Mouse (Mus musculus): ENCODE measurements around the gene Olfr112.
"Not testable (repeated sequence)": the region's sequence is repeated elsewhere in the genome, so short reads cannot be mapped to it uniquely, and the experiment has no call there.

The Olfr112 gene

DNA sequence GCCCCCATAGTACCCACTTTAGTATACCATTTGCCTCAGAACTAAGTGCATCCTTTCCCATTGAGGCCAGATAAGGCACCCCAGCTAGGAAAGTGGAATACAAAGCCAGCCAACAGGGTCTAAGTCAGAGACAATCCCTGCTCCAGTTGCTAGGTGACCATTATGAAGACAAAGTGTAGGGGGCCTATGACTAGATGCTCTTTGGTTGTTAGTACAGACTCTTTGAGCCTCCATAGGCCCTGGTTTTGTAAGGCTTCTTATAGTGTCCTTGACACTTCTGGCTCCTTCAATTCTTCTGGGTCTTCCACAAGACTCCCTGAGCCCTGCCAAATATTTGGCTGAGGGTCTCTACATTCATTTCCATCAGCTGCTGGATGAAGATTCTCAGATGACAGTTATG, at the start of gene Olfr112:
Gene Olfr112 (minus strand): TSS at position 101 of the 400 bp plus-strand sequence.
- ChIA-PET POLR2A (no interaction called here), CTCF (no interaction called here)

DNA sequence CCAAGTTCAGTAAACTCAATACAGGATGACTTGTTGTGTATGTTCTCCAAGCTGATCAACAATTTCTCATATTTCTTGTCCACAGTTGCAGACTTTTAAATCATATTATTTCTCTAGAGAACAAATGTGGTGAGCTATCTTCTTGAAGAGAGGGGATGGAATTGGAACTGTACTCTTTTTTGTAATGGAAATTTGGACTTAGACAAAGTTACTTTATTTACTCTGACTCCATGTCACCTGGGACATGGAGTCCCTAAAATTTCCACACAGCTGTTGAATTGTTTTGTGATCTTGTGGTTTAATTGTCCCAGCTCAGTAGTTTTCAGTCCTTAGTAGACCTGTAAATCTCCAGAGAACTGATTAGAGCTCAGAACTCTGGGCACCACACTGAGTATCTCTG, 23.4 kb upstream of the Olfr112 start, which contains the start of gene Olfr114:
Gene Olfr114 (minus strand): TSS at position 101 of the 400 bp plus-strand sequence.
- ChIA-PET CTCF (no interaction called here), POLR2A (no interaction called here)

DNA sequence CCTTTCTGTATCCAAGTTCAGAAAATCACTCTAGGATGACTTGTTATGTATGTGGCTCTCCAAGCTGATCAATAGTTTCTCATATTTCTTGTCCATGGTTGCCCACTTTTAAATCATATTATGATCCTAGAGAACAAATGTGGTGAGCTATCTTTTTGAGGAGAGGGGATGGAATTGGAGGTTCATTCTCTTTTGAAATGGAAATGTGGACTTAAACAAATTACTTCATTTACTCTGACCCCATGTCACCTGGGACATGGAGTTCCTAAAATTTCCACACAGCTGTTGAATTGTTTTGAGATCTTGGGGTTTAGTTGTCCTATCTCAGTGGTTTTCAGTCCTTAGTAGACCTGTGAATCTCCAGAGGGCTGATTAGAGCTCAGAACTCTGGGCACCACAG, 8.3 kb upstream of the Olfr112 start, which contains the start of gene Olfr113:
Gene Olfr113 (minus strand): TSS at position 101 of the 400 bp plus-strand sequence.
- CTCF ChIA-PET = no interaction called here

DNA sequence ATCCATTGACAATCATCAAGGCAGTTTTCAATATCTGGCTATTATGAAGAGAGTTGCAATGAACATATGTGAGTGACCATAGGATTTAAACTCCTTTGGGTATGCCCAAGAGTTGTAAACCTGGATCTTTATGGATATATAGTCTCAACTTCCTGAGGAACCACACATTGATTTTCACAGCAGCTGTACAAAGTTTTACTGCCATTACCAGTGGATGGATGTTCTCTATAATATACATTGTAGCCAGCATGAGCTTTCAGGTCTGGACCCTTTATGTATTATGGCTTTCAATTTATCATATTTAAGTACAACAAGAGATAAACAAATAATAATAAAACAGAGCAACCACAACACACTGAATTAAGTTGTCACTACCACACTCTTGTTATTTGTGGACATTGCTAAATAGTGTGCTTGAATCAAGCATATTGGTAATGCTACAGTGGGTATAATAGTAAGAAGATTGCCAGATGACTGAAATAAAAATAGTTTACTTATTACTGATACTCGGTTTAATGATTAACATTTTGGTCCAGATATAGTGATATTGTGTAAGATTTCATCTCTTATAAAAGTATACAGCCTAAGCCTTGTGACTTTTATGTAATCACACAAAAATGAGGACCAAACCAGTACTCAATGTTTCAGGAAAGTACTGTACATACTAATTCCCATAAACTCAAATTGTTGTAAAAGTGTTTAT, 10.2 kb downstream of the Olfr112 start:
- POLR2A ChIA-PET = no interaction called here
- CTCF ChIA-PET = no interaction called here

More for the DNA sequence above, 8.3 kb upstream of the Olfr112 start, which contains the start of gene Olfr113:
- POLR2A ChIA-PET = no interaction called here

DNA sequence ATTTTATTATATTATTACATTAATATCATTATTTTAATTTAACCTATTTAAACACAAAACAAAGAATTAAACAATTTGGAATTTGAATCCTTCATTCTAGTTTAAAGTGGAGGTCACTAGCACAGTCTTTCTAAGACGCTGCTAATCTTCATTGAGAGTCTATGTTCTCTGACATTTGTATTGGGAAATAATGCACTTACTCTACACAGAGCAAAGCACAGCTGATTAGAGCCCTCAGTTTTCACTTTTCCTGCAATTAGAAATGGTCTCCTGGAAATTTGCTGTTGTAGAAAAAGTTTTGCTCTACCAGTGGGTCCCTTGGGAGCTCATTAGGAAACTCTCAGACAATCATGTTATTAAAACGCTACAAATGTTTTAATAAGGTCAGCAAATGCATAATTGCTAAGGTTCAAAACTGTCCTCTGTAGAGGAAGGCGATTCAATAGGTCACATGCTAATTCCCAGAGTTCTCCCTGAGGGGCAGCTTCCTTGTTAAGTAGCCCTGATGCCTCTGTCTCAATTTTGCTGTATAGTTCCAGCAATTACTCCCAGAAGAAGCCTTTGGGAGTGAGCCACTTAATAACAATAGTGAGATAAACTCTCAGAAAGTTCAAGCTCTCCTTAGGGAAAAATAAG, 25.3 kb downstream of the Olfr112 start:
- CTCF ChIA-PET = no interaction called here

DNA sequence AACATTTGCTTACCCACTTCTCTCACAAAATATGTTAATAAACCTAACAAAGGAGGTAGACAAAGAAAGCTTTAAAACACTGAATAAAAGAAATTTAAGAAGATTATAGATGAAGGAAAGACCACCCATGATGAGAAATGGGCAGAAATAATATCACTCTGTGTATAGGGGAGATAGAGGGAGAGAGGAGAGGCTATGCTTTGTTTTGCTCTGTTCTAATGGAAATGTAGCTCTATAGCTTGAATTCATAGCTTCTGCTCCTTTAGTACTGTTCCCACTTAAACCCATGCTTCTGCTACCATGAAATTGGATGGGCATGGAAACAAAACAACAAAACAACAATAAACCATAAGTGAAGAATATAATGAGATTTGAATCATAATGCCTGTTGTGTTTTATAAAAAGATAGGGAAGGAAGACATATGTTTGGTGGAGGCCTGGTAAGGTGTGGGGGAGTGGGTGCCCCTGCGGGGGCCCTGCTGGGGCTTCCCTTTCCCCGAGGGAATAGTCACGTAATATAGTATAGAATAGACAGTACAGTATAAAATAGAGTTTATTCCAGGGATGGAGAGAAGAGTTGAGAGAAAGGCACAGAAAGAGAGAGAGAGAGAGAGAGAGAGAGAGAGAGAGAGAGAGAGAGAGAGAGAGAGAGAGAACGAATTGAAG, 27.7 kb downstream of the Olfr112 start:
- CTCF ChIA-PET = no interaction called here
- POLR2A ChIA-PET = no interaction called here

More for the DNA sequence above, 25.3 kb downstream of the Olfr112 start:
- POLR2A ChIA-PET = no interaction called here

DNA sequence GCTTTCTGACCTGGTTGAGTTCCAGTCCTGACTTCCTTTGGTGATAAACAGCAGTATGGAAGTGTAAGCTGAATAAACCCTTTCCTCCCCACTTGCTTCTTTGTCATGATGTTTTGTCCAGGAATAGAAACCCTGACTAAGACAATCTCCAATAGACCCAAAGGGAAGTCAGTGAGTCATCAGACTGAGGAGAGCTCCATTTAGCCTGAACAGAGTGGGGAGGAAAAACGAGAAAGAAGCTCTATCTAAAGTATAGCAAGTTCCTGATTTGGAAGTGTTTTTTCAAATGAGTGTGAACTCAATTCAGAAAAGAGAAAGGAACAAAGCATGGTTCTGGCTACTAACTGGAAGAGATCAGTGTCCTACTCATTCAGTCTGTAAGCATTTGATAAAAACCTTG, 30.8 kb downstream of the Olfr112 start:
- POLR2A ChIA-PET = interaction anchor here in 1 of 4 experiments (0.7 kb wide), 1 partner anchor 936 kb away, joined by 5 read pairs; no protein-coding TSS in a partner anchor
- CTCF ChIA-PET = not testable (repeated sequence)

DNA sequence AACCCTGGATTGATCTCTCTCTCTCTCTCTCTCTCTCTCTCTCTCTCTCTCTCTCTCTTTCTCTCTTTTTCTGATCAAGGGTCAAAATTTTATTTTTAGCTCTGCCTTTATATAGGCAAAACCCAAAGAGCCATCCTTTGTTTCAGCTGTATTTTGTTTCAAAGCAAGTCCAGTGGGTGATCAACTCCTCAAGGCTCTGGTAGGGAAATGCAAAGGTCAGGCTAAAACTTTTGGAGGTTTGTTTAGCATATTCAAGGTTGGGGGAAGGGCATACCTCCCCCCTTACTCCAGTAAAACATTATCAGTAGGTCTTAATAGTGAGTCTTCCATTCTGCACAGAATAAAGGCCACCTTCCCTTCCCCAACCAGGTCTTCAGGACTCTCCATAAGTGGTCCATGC, 34.1 kb downstream of the Olfr112 start:
- POLR2A ChIA-PET = interaction anchor here in 1 of 4 experiments (0.6 kb wide), 1 partner anchor 672 kb away, joined by 4 read pairs; no protein-coding TSS in a partner anchor
- CTCF ChIA-PET = no interaction called here

DNA sequence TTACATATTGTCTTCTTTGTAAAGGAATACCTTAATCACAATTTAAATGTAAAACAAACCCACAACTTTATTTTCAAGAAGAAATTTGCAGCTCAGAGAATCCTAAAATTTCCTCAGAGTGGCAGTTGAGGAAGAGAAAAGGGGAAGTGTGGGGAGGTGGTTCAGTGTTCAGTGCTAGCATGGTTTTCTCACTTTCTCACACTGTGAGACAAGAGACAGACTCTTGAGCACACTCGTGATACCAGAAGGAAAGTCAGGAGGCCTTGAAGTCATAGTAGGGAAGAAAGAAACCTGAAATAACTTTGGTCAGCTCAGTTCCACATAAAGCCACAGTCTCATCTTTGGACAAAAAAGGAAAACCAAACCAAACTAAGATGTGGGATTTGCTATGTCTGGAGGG, 43.8 kb downstream of the Olfr112 start:
- POLR2A ChIA-PET, CTCF ChIA-PET: not testable (repeated sequence)

DNA sequence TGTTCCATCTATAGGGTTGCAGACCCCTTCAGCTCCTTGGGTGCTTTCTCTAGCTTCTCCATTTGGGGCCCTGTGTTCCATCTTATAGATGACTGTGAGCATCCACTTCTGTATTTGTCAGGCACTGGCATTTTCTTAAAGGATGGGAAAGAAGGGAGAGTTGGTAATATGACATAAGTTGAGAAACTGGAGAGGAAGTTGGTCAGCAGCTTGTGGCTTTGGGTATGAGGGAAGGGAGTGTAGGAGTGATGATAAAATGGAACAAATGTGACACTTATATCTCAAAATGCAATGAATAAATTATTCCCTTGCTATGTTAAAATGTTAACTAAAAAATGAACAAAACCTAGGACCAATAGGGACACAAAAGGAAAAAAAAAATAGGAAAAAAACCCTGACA, 44.6 kb downstream of the Olfr112 start:
- POLR2A ChIA-PET, CTCF ChIA-PET: not testable (repeated sequence)
